Mouse (Mus musculus) embryonic facial prominence, embryonic 15.5 days (tissue): Measurements from ENCODE around the gene 9930104L06Rik. TPM values are rescaled to one million over a fixed set of nuclear protein-coding genes. Genes with fewer than 3 reads are reported as not detected.

ENCODE experiments used
- polyA plus RNA-seq: library from polyadenylated mRNA; unstranded; fragments of >200 nt; fragmentation: Nextera tagmentation; extraction: Ambion mirVana; gene quantifications from 2 replicates; pipeline ENCODE4 v1.2.1, GENCODE M21; 2015

The 9930104L06Rik gene
- polyA plus RNA-seq, 1 experiment from 2014 or later, result 16.7 TPM

Other genes starting within 250 kb of the 9930104L06Rik start
- gene Utp11, start 243.4 kb upstream of the 9930104L06Rik start, polyA plus RNA-seq, result 68.9 and 71.3 TPM in 2 replicates
- 17.3 and 17.8 TPM in 2 replicates for gene Fhl3, start 236.3 kb upstream of the 9930104L06Rik start, polyA plus RNA-seq
- 138 and 141 TPM in 2 replicates for gene Sf3a3, start 222.3 kb upstream of the 9930104L06Rik start, polyA plus RNA-seq
- 29.2 and 30.9 TPM in 2 replicates for gene Inpp5b, start 195.2 kb upstream of the 9930104L06Rik start, polyA plus RNA-seq
- 10.9 and 11.2 TPM in 2 replicates for gene Mtf1, start 134.9 kb upstream of the 9930104L06Rik start, polyA plus RNA-seq
- 37.3 and 37.6 TPM in 2 replicates for gene Yrdc, start 86.4 kb upstream of the 9930104L06Rik start, polyA plus RNA-seq
- 57.9 and 59.1 TPM in 2 replicates for gene 1110065P20Rik, start 85.9 kb upstream of the 9930104L06Rik start, polyA plus RNA-seq
- 1.2 and 1.5 TPM in 2 replicates for gene Maneal, start 74.9 kb upstream of the 9930104L06Rik start, polyA plus RNA-seq
- gene Epha10, start 56.1 kb upstream of the 9930104L06Rik start, polyA plus RNA-seq, result 0.04 and 0.09 TPM in 2 replicates
- gene Cdca8, start 2.3 kb downstream of the 9930104L06Rik start, polyA plus RNA-seq, result 100.0 and 102 TPM in 2 replicates
- 21.7 and 23.5 TPM in 2 replicates for gene Rspo1, start 49.4 kb downstream of the 9930104L06Rik start, polyA plus RNA-seq
- gene Gnl2, start 79.5 kb downstream of the 9930104L06Rik start, polyA plus RNA-seq, result 85.9 and 102 TPM in 2 replicates
- gene Dnali1, start 128.7 kb downstream of the 9930104L06Rik start, polyA plus RNA-seq, result 4.8 and 9.3 TPM in 2 replicates
- gene Snip1, start 129.6 kb downstream of the 9930104L06Rik start, polyA plus RNA-seq, result 31.0 and 31.9 TPM in 2 replicates
- 56.3 and 59.1 TPM in 2 replicates for gene Meaf6, start 148.1 kb downstream of the 9930104L06Rik start, polyA plus RNA-seq
- gene Zc3h12a, start 190.8 kb downstream of the 9930104L06Rik start, polyA plus RNA-seq, result 1.7 and 2.1 TPM in 2 replicates